Mouse (Mus musculus) left cerebral cortex, postnatal 14 days (tissue): ENCODE data around the gene Mylk4. TPM values are rescaled to one million over a fixed set of nuclear protein-coding genes. Genes with fewer than 3 reads are reported as not detected.

Experiments
- DNase-seq, 2 experiments: peaks; one replicate each; pipeline ENCODE4 v3.0.0; 2021 to 2022; ENCODE audit warnings: low spot score in 2 of 2, mixed read lengths in 1 of 2
- intact Hi-C: fragments of 180-260 bp; cut with DNase I; formaldehyde crosslinking; loops from one replicate; pipeline ENCODE4 v1.15.1; 2025
- total RNA-seq, 2 experiments: library from RNA; stranded (reverse); gene quantifications; 2 replicates each; pipeline ENCODE4 v1.2.3; 2021

The Mylk4 gene
- total RNA-seq, 2 experiments from 2014 or later: 0.32 to 0.33 TPM

GRCm38 (mm10) chr13:32800859-32801258 lies 17.1 kb upstream of the Mylk4 start:
- no peak for DNase-seq
- intact Hi-C loops: no loop called here

- intact Hi-C loops: no loop called here
- DNase-seq: no peak
These were observed 15.4 kb upstream of the Mylk4 start for GRCm38 (mm10) chr13:32799131-32799530.

- DNase-seq: no peak
- intact Hi-C loops: no loop called here
These were observed 13.3 kb upstream of the Mylk4 start for GRCm38 (mm10) chr13:32797085-32797484.

GRCm38 (mm10) chr13:32795166-32795565 lies 11.4 kb upstream of the Mylk4 start:
- DNase-seq: no peak
- intact Hi-C loops: no loop called here

- intact Hi-C loops: no loop called here
These were observed 10.9 kb upstream of the Mylk4 start for GRCm38 (mm10) chr13:32794619-32795018.

GRCm38 (mm10) chr13:32789781-32790180 lies 6.0 kb upstream of the Mylk4 start:
- no peak for DNase-seq
- intact Hi-C loops: no loop called here

More at GRCm38 (mm10) chr13:32794619-32795018, 10.9 kb upstream of the Mylk4 start:
- no peak for DNase-seq

- intact Hi-C loops: no loop called here
- no peak for DNase-seq
These were observed 3.8 kb upstream of the Mylk4 start for GRCm38 (mm10) chr13:32787584-32787983.

GRCm38 (mm10) chr13:32783055-32783454 lies 699 bp downstream of the Mylk4 start:
- no peak for DNase-seq
- intact Hi-C loops: loop anchor here (5.0 kb wide), 1 partner anchor 991 kb away; no protein-coding TSS in a partner anchor

- intact Hi-C loops: no loop called here
- DNase-seq: no peak
These were observed 4.9 kb downstream of the Mylk4 start for GRCm38 (mm10) chr13:32778861-32779260.

GRCm38 (mm10) chr13:32776350-32776749 lies 7.4 kb downstream of the Mylk4 start:
- DNase-seq: no peak
- intact Hi-C loops: no loop called here

- peak in 1 of 2 experiments; percentile 32 for DNase-seq
- intact Hi-C loops: no loop called here
These were observed 7.9 kb downstream of the Mylk4 start for GRCm38 (mm10) chr13:32775889-32776288.

GRCm38 (mm10) chr13:32769960-32770359 lies 13.8 kb downstream of the Mylk4 start:
- intact Hi-C loops: no loop called here
- no peak for DNase-seq

GRCm38 (mm10) chr13:32768104-32768503 lies 15.7 kb downstream of the Mylk4 start:
- intact Hi-C loops: no loop called here
- peak; percentile 47 to 68 for DNase-seq

- no peak for DNase-seq
- intact Hi-C loops: no loop called here
These were observed 19.3 kb downstream of the Mylk4 start for GRCm38 (mm10) chr13:32764448-32764847.

GRCm38 (mm10) chr13:32763141-32763540 lies 20.6 kb downstream of the Mylk4 start:
- DNase-seq: no peak
- intact Hi-C loops: no loop called here

- DNase-seq: no peak
- intact Hi-C loops: no loop called here
These were observed 23.0 kb downstream of the Mylk4 start for GRCm38 (mm10) chr13:32760795-32761194.

- peak; percentile 26 to 54 for DNase-seq
- intact Hi-C loops: no loop called here
These were observed 24.7 kb downstream of the Mylk4 start for GRCm38 (mm10) chr13:32759036-32759435.

- peak; percentile 19 to 55 for DNase-seq
These were observed 31.6 kb downstream of the Mylk4 start for GRCm38 (mm10) chr13:32752066-32752657.

GRCm38 (mm10) chr13:32750507-32750906 lies 33.2 kb downstream of the Mylk4 start:
- intact Hi-C loops: no loop called here
- DNase-seq: no peak

More at GRCm38 (mm10) chr13:32752066-32752657, 31.6 kb downstream of the Mylk4 start:
- intact Hi-C loops: no loop called here

- DNase-seq: no peak
- intact Hi-C loops: no loop called here
These were observed 35.3 kb downstream of the Mylk4 start for GRCm38 (mm10) chr13:32748421-32748820.

GRCm38 (mm10) chr13:32741161-32741560 lies 42.6 kb downstream of the Mylk4 start:
- intact Hi-C loops: no loop called here
- DNase-seq: no peak

- intact Hi-C loops: loop anchor here (5.0 kb wide), 1 partner anchor 929 kb away; no protein-coding TSS in a partner anchor
- DNase-seq: no peak
These were observed 52.5 kb downstream of the Mylk4 start for GRCm38 (mm10) chr13:32731283-32731682.
